Comparison of ENCODE assay signal across 23 mouse cellular contexts in the genomic region with DNA sequence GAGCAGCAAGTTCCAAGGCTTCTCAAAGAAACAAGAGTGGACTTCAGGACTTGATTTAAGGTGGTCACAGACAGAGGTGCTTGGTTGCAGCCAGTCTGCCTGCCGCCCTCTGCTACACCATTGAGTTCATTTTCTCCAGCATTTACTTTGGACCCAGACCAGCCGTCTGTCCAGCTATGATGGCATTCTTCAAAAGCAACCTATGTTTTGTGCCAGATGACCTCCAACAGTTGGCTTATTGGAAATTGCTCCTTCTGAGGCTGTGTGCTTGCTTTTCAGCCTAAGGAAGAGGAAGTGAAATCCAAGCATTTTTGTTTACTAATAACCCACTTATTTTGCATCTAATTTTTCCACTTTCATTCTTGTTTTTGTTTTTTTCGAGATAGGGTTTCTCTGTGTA. TPM values are rescaled to one million over a fixed set of nuclear protein-coding genes. Genes with fewer than 3 reads are reported as not detected.
DNase-seq lines count a peak whose midpoint lies in the region; ATAC-seq and TF ChIP-seq lines count a peak whose summit lies in the region.
"Had no signal": no experiment of that assay in that cellular context is flagged by ENCODE, and none has a peak within 500 bp of the region (broad histone marks: within the 10 kb centered on the region; RNA-seq: fewer than 3 reads in every experiment).

No protein-coding gene starts in this region.

- no peak overlapping the region for H3K27ac ChIP-seq in kidney, adult 2 months (ENCODE audit: insufficient read depth, low read depth, low read length)
- no peak overlapping the region for H3K27ac ChIP-seq in kidney, embryonic 14.5 days (ENCODE audit: low read depth, low read length)
- H3K27ac ChIP-seq in layer of hippocampus, adult 2 months, result no peak overlapping the region
- H3K27ac ChIP-seq: embryonic facial prominence, embryonic 13.5 days; embryonic facial prominence, embryonic 15.5 days; forebrain, embryonic 10.5 days; forebrain, embryonic 12.5 days had no signal

- H3K9ac ChIP-seq in kidney, embryonic 14.5 days (ENCODE audit: low read depth, low read length), result no peak overlapping the region
- H3K9ac ChIP-seq: embryonic facial prominence, embryonic 13.5 days; embryonic facial prominence, embryonic 15.5 days; forebrain, embryonic 12.5 days had no signal

- ATAC-seq in kidney, embryonic 14.5 days (ENCODE audit: low FRiP score, low TSS enrichment), result no peak
- ATAC-seq: forebrain, embryonic 14.5 days; forebrain, embryonic 16.5 days had no signal

- no peak for TF ChIP-seq POLR2A in kidney, adult 2 months (IDR thresholded peaks at IDR 0.05; ENCODE audit: low read depth, low read length)

- H3K27me3 ChIP-seq in kidney, adult 2 months (replicated peaks; ENCODE audit: control insufficient read depth, insufficient read depth, low read length), result no peaks in the 10 kb centered on the region
- no peaks in the 10 kb centered on the region for H3K27me3 ChIP-seq in kidney, embryonic 14.5 days (ENCODE audit: control insufficient read depth, insufficient read depth, low read length)
- H3K27me3 ChIP-seq: embryonic facial prominence, embryonic 13.5 days; embryonic facial prominence, embryonic 15.5 days; forebrain, embryonic 12.5 days had no signal

- H3K4me3 ChIP-seq in kidney, adult 2 months (ENCODE audit: insufficient read depth, low read depth, low read length), result no peak overlapping the region
- no peak overlapping the region for H3K4me3 ChIP-seq in kidney, embryonic 14.5 days (ENCODE audit: low read length)
- no peak overlapping the region for H3K4me3 ChIP-seq in layer of hippocampus, adult 2 months
- H3K4me3 ChIP-seq: embryonic facial prominence, embryonic 13.5 days; embryonic facial prominence, embryonic 15.5 days; erythroblast, embryonic 14.5 days; forebrain, embryonic 10.5 days; forebrain, embryonic 12.5 days had no signal

- H3K9me3 ChIP-seq in kidney, embryonic 14.5 days (ENCODE audit: control insufficient read depth, low read length), result peaks cover 3% of the 10 kb centered on the region; the same call in 1 of the 2 replicates
- H3K9me3 ChIP-seq: embryonic facial prominence, embryonic 13.5 days; embryonic facial prominence, embryonic 15.5 days; forebrain, embryonic 12.5 days had no signal

- 43% methylated on average over 3 of the region's 3 CpGs for WGBS in kidney, adult 2 months
- WGBS in kidney, embryonic 14.5 days, result 79% methylated on average over 3 of the region's 3 CpGs

- no peaks in the 10 kb centered on the region for H3K36me3 ChIP-seq in kidney, adult 2 months (ENCODE audit: control insufficient read depth, insufficient read depth, low read length)
- peaks cover 8% of the 10 kb centered on the region; the same call in 1 of the 2 replicates for H3K36me3 ChIP-seq in kidney, embryonic 14.5 days (ENCODE audit: control insufficient read depth, insufficient read depth, low read length)

- no peak for TF ChIP-seq CTCF in kidney, adult 2 months (conservative IDR thresholded peaks at IDR 0.05; ENCODE audit: insufficient read depth, insufficient read length, low read depth, low read length)
- TF ChIP-seq CTCF in layer of hippocampus, adult 2 months (conservative IDR thresholded peaks at IDR 0.05), result no peak

- peaks cover 4% of the 10 kb centered on the region; the same call in 1 of the 2 replicates for H3K4me1 ChIP-seq in kidney, adult 2 months (ENCODE audit: control insufficient read depth, insufficient read depth, low read length)
- no peaks in the 10 kb centered on the region for H3K4me1 ChIP-seq in kidney, embryonic 14.5 days (ENCODE audit: control insufficient read depth, insufficient read depth, low read length)
- H3K4me1 ChIP-seq: embryonic facial prominence, embryonic 13.5 days; embryonic facial prominence, embryonic 15.5 days; forebrain, embryonic 10.5 days; forebrain, embryonic 12.5 days had no signal

- H3K4me2 ChIP-seq in kidney, embryonic 14.5 days (replicated peaks; ENCODE audit: low read depth, low read length), result no peak overlapping the region
- H3K4me2 ChIP-seq: embryonic facial prominence, embryonic 13.5 days; embryonic facial prominence, embryonic 15.5 days; forebrain, embryonic 12.5 days had no signal

- peak; percentile 29 for DNase-seq in adrenal gland, adult 2 months
- no peak for DNase-seq in adrenal gland, postnatal 14 days
- DNase-seq in kidney, adult 2 months, result peak; percentile 37
- DNase-seq in A20 (ENCODE audit: low read depth, low spot score), result peak; percentile 54
- DNase-seq in brain, adult 2 months (ENCODE audit: low read depth, low spot score), result peak; percentile 20
- DNase-seq in layer of hippocampus, adult 2 months (ENCODE audit: low spot score in 2 of 2), result no peak
- DNase-seq: adrenal gland, adult 8-10 months; adrenal gland, postnatal 36 days; cerebellum, adult 11 months; cerebellum, adult 18-20 months; cerebellum, adult 8-10 months; cerebellum, adult 9-11 months; cerebellum, postnatal 14 days; cerebellum, postnatal 36 days; embryo, embryonic 11 days had no signal

RNA-seq across cellular contexts. Expression of gene Helz, which starts 19.7 kb away (rescaled TPM):
- 10 to 100 TPM; 20.3 to 30.5 TPM for total RNA-seq in adrenal gland, adult 2 months (2021)
- polyA plus RNA-seq in adrenal gland, adult 2 months (2012; rRNA removed), result 18.4 and 23.3 TPM in 2 replicates
- 30.1 and 30.3 TPM in 2 replicates for total RNA-seq in adrenal gland, postnatal 14 days (2021)
- 16.3 and 18.8 TPM in 2 replicates for polyA plus RNA-seq in kidney, adult 2 months (2012; rRNA removed)
- polyA plus RNA-seq in kidney, embryonic 14.5 days (2014; fragmentation: Nextera tagmentation; extraction: Ambion mirVana), result 19.0 and 29.8 TPM in 2 replicates
- total RNA-seq in layer of hippocampus, adult 2 months (2021), result 10 to 100 TPM; 44.9 to 51.5 TPM

Comparison
In these comparisons a context has a peak if more than half of its experiments do, and no peak if none do; other contexts are left out.
1. DNase-seq: peak in adrenal gland, adult 2 months (single experiment), kidney, adult 2 months (single experiment), A20 (single experiment) and brain, adult 2 months (single experiment); none in adrenal gland, postnatal 14 days (single experiment) and layer of hippocampus, adult 2 months (0 of 2).